Mouse (Mus musculus): ENCODE measurements at regions not wholly inside any gene's neighbourhood (a gene's known extent, or its start where the extent isn't known, plus 50 kb on each side); places are given as distances from the start of the nearest gene placed in this dataset.

GRCm38 (mm10) chr13:107699251-107699650, 345.0 kb upstream of the Smim15 start:
- Histone ChIP-seq H3K4me1 (ENCODE audit: insufficient read depth) (0 out of 2 replicates have a peak, but pooled peaks cover 5% of the 10 kb centered on the region), H3K27me3 (ENCODE audit: insufficient read depth, low read length) (no peaks in the 10 kb centered on the region), H3K4me3 (ENCODE audit: low read depth, low read length) (no peak overlapping the region), H3K4me2 (no peak overlapping the region), H3K9ac (no peak overlapping the region), H3K27ac (ENCODE audit: low read depth) (no peak overlapping the region), H3K36me3 (ENCODE audit: insufficient read depth) (no peaks in the 10 kb centered on the region), H3K9me3 (ENCODE audit: low read depth, low read length) (no peaks in the 10 kb centered on the region)
- TF ChIP-seq CTCF (IDR thresholded peaks at IDR 0.05; ENCODE audit: low read depth), result no peak
- ATAC-seq (ENCODE audit: insufficient read depth), result no peak
- DNase-seq, result no peak
- WGBS, result 74% methylated on average over 5 of the region's 5 CpGs

- no peak overlapping the region for H3K9ac ChIP-seq
- H3K36me3 ChIP-seq (ENCODE audit: insufficient read depth), result no peaks in the 10 kb centered on the region
- no peaks in the 10 kb centered on the region for H3K27me3 ChIP-seq (ENCODE audit: insufficient read depth, low read length)
- no peak for TF ChIP-seq CTCF (IDR thresholded peaks at IDR 0.05; ENCODE audit: low read depth)
- WGBS, result 84% methylated on average over 7 of the region's 7 CpGs
- H3K4me2 ChIP-seq, result no peak overlapping the region
- DNase-seq (no peak), ATAC-seq (ENCODE audit: insufficient read depth) (no peak)
- H3K9me3 ChIP-seq (ENCODE audit: low read depth, low read length), result no peaks in the 10 kb centered on the region
- no peak overlapping the region for H3K27ac ChIP-seq (ENCODE audit: low read depth)
- 0 out of 2 replicates have a peak, but pooled peaks cover 5% of the 10 kb centered on the region for H3K4me1 ChIP-seq (ENCODE audit: insufficient read depth)
- H3K4me3 ChIP-seq (ENCODE audit: low read depth, low read length), result no peak overlapping the region
Observed at GRCm38 (mm10) chr13:107698345-107698744, 345.9 kb upstream of the Smim15 start.

GRCm38 (mm10) chr13:107692123-107692830, 352.0 kb upstream of the Smim15 start:
- Histone ChIP-seq H3K4me3 (ENCODE audit: low read depth, low read length) (no peak overlapping the region), H3K4me2 (no peak overlapping the region), H3K4me1 (ENCODE audit: insufficient read depth) (peaks cover 5% of the 10 kb centered on the region; the same call in 1 of the 2 replicates), H3K9me3 (ENCODE audit: low read depth, low read length) (no peaks in the 10 kb centered on the region), H3K27ac (ENCODE audit: low read depth) (peak overlapping the region; percentile 15; the same call in 1 of the 2 replicates), H3K27me3 (ENCODE audit: insufficient read depth, low read length) (no peaks in the 10 kb centered on the region), H3K9ac (no peak overlapping the region), H3K36me3 (ENCODE audit: insufficient read depth) (no peaks in the 10 kb centered on the region)
- no peak for TF ChIP-seq CTCF (IDR thresholded peaks at IDR 0.05; ENCODE audit: low read depth)
- 0 out of 2 replicates have a peak, but pooled peaks have one; percentile 25 for ATAC-seq (ENCODE audit: insufficient read depth)
- 46% methylated on average over 5 of the region's 5 CpGs for WGBS
- peak; percentile 59 for DNase-seq

- Histone ChIP-seq H3K4me1 (ENCODE audit: insufficient read depth) (peaks cover 5% of the 10 kb centered on the region; the same call in 1 of the 2 replicates), H3K36me3 (ENCODE audit: insufficient read depth) (no peaks in the 10 kb centered on the region), H3K27me3 (ENCODE audit: insufficient read depth, low read length) (no peaks in the 10 kb centered on the region), H3K4me3 (ENCODE audit: low read depth, low read length) (no peak overlapping the region), H3K9me3 (ENCODE audit: low read depth, low read length) (no peaks in the 10 kb centered on the region), H3K27ac (ENCODE audit: low read depth) (no peak overlapping the region), H3K4me2 (no peak overlapping the region), H3K9ac (no peak overlapping the region)
- peak; percentile 32; the same call in 1 of the 2 replicates for ATAC-seq (ENCODE audit: insufficient read depth)
- 30% methylated on average over 6 of the region's 6 CpGs for WGBS
- DNase-seq, result peak; percentile 34
- TF ChIP-seq CTCF (IDR thresholded peaks at IDR 0.05; ENCODE audit: low read depth), result no peak
Observed at GRCm38 (mm10) chr13:107688972-107689371, 355.3 kb upstream of the Smim15 start.

- no peak overlapping the region for H3K9ac ChIP-seq
- WGBS, result 69% methylated on average over 3 of the region's 3 CpGs
- H3K4me3 ChIP-seq (ENCODE audit: low read depth, low read length), result no peak overlapping the region
- TF ChIP-seq CTCF (IDR thresholded peaks at IDR 0.05; ENCODE audit: low read depth), result no peak
- no peak for ATAC-seq (ENCODE audit: insufficient read depth)
- no peak for DNase-seq
- H3K9me3 ChIP-seq (ENCODE audit: low read depth, low read length), result no peaks in the 10 kb centered on the region
- H3K27me3 ChIP-seq (ENCODE audit: insufficient read depth, low read length), result no peaks in the 10 kb centered on the region
- no peak overlapping the region for H3K4me2 ChIP-seq
- no peaks in the 10 kb centered on the region for H3K36me3 ChIP-seq (ENCODE audit: insufficient read depth)
- H3K4me1 ChIP-seq (ENCODE audit: insufficient read depth), result peaks cover 5% of the 10 kb centered on the region; the same call in 1 of the 2 replicates
- no peak overlapping the region for H3K27ac ChIP-seq (ENCODE audit: low read depth)
Observed at GRCm38 (mm10) chr13:107685231-107685630, 359.0 kb upstream of the Smim15 start.

- H3K4me2 ChIP-seq, result no peak overlapping the region
- no peak for ATAC-seq (ENCODE audit: insufficient read depth)
- WGBS, result 87% methylated on average over 3 of the region's 3 CpGs
- H3K27me3 ChIP-seq (ENCODE audit: insufficient read depth, low read length), result no peaks in the 10 kb centered on the region
- TF ChIP-seq CTCF (IDR thresholded peaks at IDR 0.05; ENCODE audit: low read depth), result no peak
- no peaks in the 10 kb centered on the region for H3K36me3 ChIP-seq (ENCODE audit: insufficient read depth)
- no peaks in the 10 kb centered on the region for H3K4me1 ChIP-seq (ENCODE audit: insufficient read depth)
- no peak for DNase-seq
- no peak overlapping the region for H3K27ac ChIP-seq (ENCODE audit: low read depth)
- no peaks in the 10 kb centered on the region for H3K9me3 ChIP-seq (ENCODE audit: low read depth, low read length)
- no peak overlapping the region for H3K4me3 ChIP-seq (ENCODE audit: low read depth, low read length)
- H3K9ac ChIP-seq, result no peak overlapping the region
Observed at GRCm38 (mm10) chr13:107683909-107684308, 360.3 kb upstream of the Smim15 start.

- 72% methylated on average over 5 of the region's 5 CpGs for WGBS
Observed at GRCm38 (mm10) chr13:107681719-107682118, 362.5 kb upstream of the Smim15 start.

More at GRCm38 (mm10) chr13:107681719-107682118, 362.5 kb upstream of the Smim15 start:
- Histone ChIP-seq H3K9me3 (ENCODE audit: low read depth, low read length) (no peaks in the 10 kb centered on the region), H3K4me3 (ENCODE audit: low read depth, low read length) (no peak overlapping the region), H3K4me1 (ENCODE audit: insufficient read depth) (peaks cover 6% of the 10 kb centered on the region; the same call in 1 of the 2 replicates), H3K9ac (no peak overlapping the region), H3K36me3 (ENCODE audit: insufficient read depth) (no peaks in the 10 kb centered on the region), H3K27ac (ENCODE audit: low read depth) (no peak overlapping the region), H3K4me2 (no peak overlapping the region), H3K27me3 (ENCODE audit: insufficient read depth, low read length) (no peaks in the 10 kb centered on the region)
- ATAC-seq (ENCODE audit: insufficient read depth) (no peak), DNase-seq (no peak)
- TF ChIP-seq CTCF (IDR thresholded peaks at IDR 0.05; ENCODE audit: low read depth), result no peak

Measured in lung, embryonic 14.5 days (tissue).